Mouse (Mus musculus): ENCODE results near the gene Tnfrsf4. TPM values are rescaled to one million over a fixed set of nuclear protein-coding genes. Genes with fewer than 3 reads are reported as not detected.
A peak's percentile ranks its signal among the peaks of the same experiment; 100 is the strongest.

The Tnfrsf4 gene
- polyA plus RNA-seq, 1 experiment from 2014 or later, result 0.35 TPM

DNA sequence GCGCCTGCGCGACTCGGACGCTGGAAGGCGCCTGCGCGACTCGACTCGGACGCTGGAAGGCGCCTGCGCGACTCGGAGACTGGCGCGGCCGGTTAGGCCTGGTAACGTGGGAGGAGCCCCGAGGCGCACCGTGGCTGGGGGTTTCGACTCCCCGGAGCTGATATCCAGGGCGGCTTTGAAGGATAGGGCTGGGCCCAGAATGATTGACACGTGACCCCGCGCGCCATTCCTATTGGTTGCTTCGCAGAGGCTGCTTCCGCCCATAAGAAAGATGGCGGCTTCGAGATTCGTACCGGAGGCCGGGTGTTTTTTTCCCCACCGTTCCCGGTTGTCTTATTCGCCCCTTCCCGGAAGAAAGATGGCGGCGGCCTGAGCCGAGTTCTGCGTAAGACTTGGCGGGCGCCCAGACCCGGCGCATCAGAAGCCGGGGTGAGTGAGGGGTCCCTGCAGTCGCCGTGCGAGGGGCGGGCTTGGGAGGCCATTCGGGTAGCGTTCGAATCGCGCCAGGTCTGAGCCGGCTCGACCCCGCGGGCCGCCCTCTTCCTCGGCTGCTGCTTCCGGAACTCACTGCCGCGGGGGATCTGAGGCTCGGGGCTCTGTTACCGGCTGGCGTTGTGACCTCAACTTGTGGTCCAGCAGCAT lies 20.6 kb upstream of the Tnfrsf4 start:
- Histone ChIP-seq H3K9ac (ENCODE audit: low read depth, low read length) (peak overlapping the region; percentile 69), H3K4me2 (replicated peaks; ENCODE audit: low read depth) (peak overlapping the region; percentile 98), H3K27ac (ENCODE audit: low read depth, low read length) (peak overlapping the region; percentile 90), H3K4me1 (replicated peaks; ENCODE audit: control insufficient read depth, insufficient read depth, low read length) (no peaks in the 10 kb centered on the region), H3K4me3 (ENCODE audit: low read depth, low read length) (peak overlapping the region; percentile 90), H3K9me3 (ENCODE audit: control insufficient read depth) (no peaks in the 10 kb centered on the region), H3K27me3 (replicated peaks; ENCODE audit: control insufficient read depth, insufficient read depth, low read length) (no peaks in the 10 kb centered on the region), H3K36me3 (ENCODE audit: control insufficient read depth, insufficient read depth) (peaks cover 21% of the 10 kb centered on the region)
- WGBS, result under 1% methylated on average over 70 of the region's 70 CpGs
- peak; percentile 77 for ATAC-seq
- TF ChIP-seq CTCF (IDR thresholded peaks at IDR 0.05; ENCODE audit: low read depth), result no peak

DNA sequence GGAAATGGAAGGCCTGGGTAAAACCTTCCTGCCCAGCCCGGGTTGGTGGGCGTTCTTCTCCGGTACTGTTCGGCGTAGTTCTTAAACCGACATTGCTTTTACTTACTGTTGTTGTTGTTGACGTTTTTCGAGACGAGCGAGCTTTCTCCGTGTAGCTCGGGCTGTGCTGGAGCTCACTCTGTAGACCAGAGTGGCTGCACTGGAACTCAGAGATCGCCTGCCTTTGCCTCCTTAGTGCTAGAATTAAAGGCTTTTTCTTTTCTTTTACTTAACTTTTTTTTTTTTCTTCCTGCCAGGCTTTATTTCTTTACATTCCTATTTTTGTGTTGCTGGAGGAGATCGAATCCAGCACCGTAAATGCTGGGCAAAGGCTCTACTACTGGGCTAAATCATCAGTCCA lies 20.0 kb upstream of the Tnfrsf4 start:
- H3K27me3 ChIP-seq (replicated peaks; ENCODE audit: control insufficient read depth, insufficient read depth, low read length), result no peaks in the 10 kb centered on the region
- no peak for TF ChIP-seq CTCF (IDR thresholded peaks at IDR 0.05; ENCODE audit: low read depth)
- WGBS, result 5% methylated on average over 15 of the region's 15 CpGs
- ATAC-seq, result no peak
- H3K4me3 ChIP-seq (ENCODE audit: low read depth, low read length), result peak overlapping the region; percentile 90
- peaks cover 27% of the 10 kb centered on the region for H3K36me3 ChIP-seq (ENCODE audit: control insufficient read depth, insufficient read depth)
- H3K4me2 ChIP-seq (replicated peaks; ENCODE audit: low read depth), result peak overlapping the region; percentile 98
- peak overlapping the region; percentile 69 for H3K9ac ChIP-seq (ENCODE audit: low read depth, low read length)
- no peaks in the 10 kb centered on the region for H3K4me1 ChIP-seq (replicated peaks; ENCODE audit: control insufficient read depth, insufficient read depth, low read length)
- peak overlapping the region; percentile 90 for H3K27ac ChIP-seq (ENCODE audit: low read depth, low read length)
- H3K9me3 ChIP-seq (ENCODE audit: control insufficient read depth), result no peaks in the 10 kb centered on the region

DNA sequence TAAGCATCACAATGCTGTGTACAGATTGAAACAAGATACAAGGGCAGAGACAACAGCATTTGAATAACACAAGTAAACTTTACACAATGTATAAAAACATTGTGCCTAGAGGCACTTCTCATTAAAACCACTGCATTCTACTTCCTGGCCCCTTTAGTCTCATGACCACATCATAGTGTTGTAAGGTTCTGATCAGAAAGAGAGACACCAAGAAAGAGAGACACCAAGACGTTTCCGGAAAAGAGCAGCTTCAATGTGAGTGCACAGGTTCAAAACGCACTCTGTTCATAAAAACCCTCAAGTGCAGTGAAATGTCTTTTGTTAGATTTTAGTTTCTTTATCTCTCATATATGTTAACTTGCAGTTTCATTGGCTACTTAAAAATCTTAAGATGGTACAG lies 9.5 kb upstream of the Tnfrsf4 start:
- no peak overlapping the region for H3K4me2 ChIP-seq (replicated peaks; ENCODE audit: low read depth)
- H3K36me3 ChIP-seq (ENCODE audit: control insufficient read depth, insufficient read depth), result peaks cover 83% of the 10 kb centered on the region
- TF ChIP-seq CTCF (IDR thresholded peaks at IDR 0.05; ENCODE audit: low read depth), result no peak
- H3K27ac ChIP-seq (ENCODE audit: low read depth, low read length), result no peak overlapping the region
- no peaks in the 10 kb centered on the region for H3K27me3 ChIP-seq (replicated peaks; ENCODE audit: control insufficient read depth, insufficient read depth, low read length)
- H3K4me3 ChIP-seq (ENCODE audit: low read depth, low read length), result no peak overlapping the region
- WGBS, result 94% methylated on average over 3 of the region's 3 CpGs
- H3K9ac ChIP-seq (ENCODE audit: low read depth, low read length), result no peak overlapping the region
- no peak for ATAC-seq
- no peaks in the 10 kb centered on the region for H3K4me1 ChIP-seq (replicated peaks; ENCODE audit: control insufficient read depth, insufficient read depth, low read length)
- no peaks in the 10 kb centered on the region for H3K9me3 ChIP-seq (ENCODE audit: control insufficient read depth)

DNA sequence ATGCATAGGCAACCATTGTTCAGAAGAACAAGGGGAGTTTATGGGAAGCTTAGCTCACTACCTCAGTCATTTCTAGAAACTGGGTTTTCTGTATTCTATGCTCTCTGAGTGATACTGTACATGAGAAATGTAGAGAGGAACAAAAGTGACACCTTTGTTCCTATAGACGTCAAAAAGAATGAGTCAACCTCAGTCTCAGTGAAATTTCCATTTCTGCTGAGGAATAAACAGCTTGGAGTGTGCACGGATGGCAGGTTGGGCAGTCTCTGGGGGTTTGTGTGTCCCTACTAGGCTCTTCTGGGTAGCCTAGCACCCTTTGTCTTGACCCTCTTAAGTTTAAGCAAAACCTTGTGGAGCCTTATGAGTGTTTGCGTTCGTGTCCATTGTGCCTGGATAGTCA lies 5.3 kb upstream of the Tnfrsf4 start:
- H3K4me3 ChIP-seq (ENCODE audit: low read depth, low read length), result no peak overlapping the region
- TF ChIP-seq CTCF (IDR thresholded peaks at IDR 0.05; ENCODE audit: low read depth), result no peak
- no peak overlapping the region for H3K4me2 ChIP-seq (replicated peaks; ENCODE audit: low read depth)
- H3K9ac ChIP-seq (ENCODE audit: low read depth, low read length), result no peak overlapping the region
- no peaks in the 10 kb centered on the region for H3K9me3 ChIP-seq (ENCODE audit: control insufficient read depth)
- peaks cover 75% of the 10 kb centered on the region for H3K36me3 ChIP-seq (ENCODE audit: control insufficient read depth, insufficient read depth)
- no peak overlapping the region for H3K27ac ChIP-seq (ENCODE audit: low read depth, low read length)
- H3K27me3 ChIP-seq (replicated peaks; ENCODE audit: control insufficient read depth, insufficient read depth, low read length), result no peaks in the 10 kb centered on the region
- 94% methylated on average over 4 of the region's 4 CpGs for WGBS
- H3K4me1 ChIP-seq (replicated peaks; ENCODE audit: control insufficient read depth, insufficient read depth, low read length), result no peaks in the 10 kb centered on the region
- no peak for ATAC-seq

- no peaks in the 10 kb centered on the region for H3K4me1 ChIP-seq (replicated peaks; ENCODE audit: control insufficient read depth, insufficient read depth, low read length)
- peaks cover 43% of the 10 kb centered on the region for H3K36me3 ChIP-seq (ENCODE audit: control insufficient read depth, insufficient read depth)
- no peak overlapping the region for H3K4me2 ChIP-seq (replicated peaks; ENCODE audit: low read depth)
- no peaks in the 10 kb centered on the region for H3K9me3 ChIP-seq (ENCODE audit: control insufficient read depth)
- ATAC-seq, result no peak
- H3K4me3 ChIP-seq (ENCODE audit: low read depth, low read length), result no peak overlapping the region
- no peak overlapping the region for H3K27ac ChIP-seq (ENCODE audit: low read depth, low read length)
- no peaks in the 10 kb centered on the region for H3K27me3 ChIP-seq (replicated peaks; ENCODE audit: control insufficient read depth, insufficient read depth, low read length)
- 96% methylated on average over 2 of the region's 2 CpGs for WGBS
- no peak overlapping the region for H3K9ac ChIP-seq (ENCODE audit: low read depth, low read length)
- TF ChIP-seq CTCF (IDR thresholded peaks at IDR 0.05; ENCODE audit: low read depth), result no peak
Observed at GRCm38 (mm10) chr4:156014436-156014835, 793 bp downstream of the Tnfrsf4 start.

- peaks cover 15% of the 10 kb centered on the region; the same call in 1 of the 2 replicates for H3K36me3 ChIP-seq (ENCODE audit: control insufficient read depth, insufficient read depth)
- WGBS, result 87% methylated on average over 12 of the region's 12 CpGs
- no peaks in the 10 kb centered on the region for H3K27me3 ChIP-seq (replicated peaks; ENCODE audit: control insufficient read depth, insufficient read depth, low read length)
- H3K9ac ChIP-seq (ENCODE audit: low read depth, low read length), result no peak overlapping the region
- no peak overlapping the region for H3K4me2 ChIP-seq (replicated peaks; ENCODE audit: low read depth)
- no peak for ATAC-seq
- no peak for TF ChIP-seq CTCF (IDR thresholded peaks at IDR 0.05; ENCODE audit: low read depth)
- no peak overlapping the region for H3K27ac ChIP-seq (ENCODE audit: low read depth, low read length)
- H3K9me3 ChIP-seq (ENCODE audit: control insufficient read depth), result no peaks in the 10 kb centered on the region
- H3K4me3 ChIP-seq (ENCODE audit: low read depth, low read length), result no peak overlapping the region
- H3K4me1 ChIP-seq (replicated peaks; ENCODE audit: control insufficient read depth, insufficient read depth, low read length), result no peaks in the 10 kb centered on the region
Observed at GRCm38 (mm10) chr4:156019771-156020170, 6.1 kb downstream of the Tnfrsf4 start.
